Mouse (Mus musculus): ENCODE results near the gene Wnt10a.

- no peak for TF ChIP-seq CTCF (IDR thresholded peaks at IDR 0.05; ENCODE audit: low read depth)
- TF ChIP-seq EP300 (IDR thresholded peaks at IDR 0.05; ENCODE audit: low read depth) = no peak
Observed at GRCm38 (mm10) chr1:74846341-74846740, 55.0 kb downstream of the Wnt10a start.

Data from liver, embryonic 14.5 days (tissue).